Mouse (Mus musculus): ENCODE measurements around the gene Mtnr1b. TPM values are rescaled to one million over a fixed set of nuclear protein-coding genes. Genes with fewer than 3 reads are reported as not detected.

Gene Mtnr1b
- polyA plus RNA-seq, 1 experiment from 2014 or later: not detected

DNA sequence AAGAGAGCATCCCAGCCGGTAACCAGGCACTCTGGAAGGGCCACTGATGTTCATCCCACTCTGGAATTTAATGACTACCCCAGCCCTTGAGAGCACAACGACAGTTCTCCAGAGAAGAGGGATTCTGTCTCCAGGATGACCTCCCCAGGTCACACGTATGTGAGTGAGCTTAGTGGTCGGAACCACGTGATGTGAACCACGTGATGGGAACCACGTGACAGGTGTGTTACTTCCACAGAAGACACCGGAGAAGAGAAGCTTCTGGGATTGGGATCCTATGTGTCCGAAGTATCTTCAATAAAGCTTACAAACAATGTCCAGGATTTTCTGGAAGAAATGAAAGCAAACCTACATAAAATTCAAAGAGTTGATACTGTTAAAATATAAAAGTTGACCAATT, 82.3 kb downstream of the Mtnr1b start:
- H3K4me3 ChIP-seq: no peak overlapping the region
- no peak for ATAC-seq
- H3K27me3 ChIP-seq (replicated peaks): no peaks in the 10 kb centered on the region
- no peaks in the 10 kb centered on the region for H3K4me1 ChIP-seq
- no peak overlapping the region for H3K4me2 ChIP-seq
- no peaks in the 10 kb centered on the region for H3K36me3 ChIP-seq
- H3K27ac ChIP-seq: no peak overlapping the region
- no peak overlapping the region for H3K9ac ChIP-seq
- H3K9me3 ChIP-seq (replicated peaks): no peaks in the 10 kb centered on the region
- WGBS (ENCODE audit: insufficient replicate concordance): 64% methylated on average over 9 of the region's 9 CpGs

DNA sequence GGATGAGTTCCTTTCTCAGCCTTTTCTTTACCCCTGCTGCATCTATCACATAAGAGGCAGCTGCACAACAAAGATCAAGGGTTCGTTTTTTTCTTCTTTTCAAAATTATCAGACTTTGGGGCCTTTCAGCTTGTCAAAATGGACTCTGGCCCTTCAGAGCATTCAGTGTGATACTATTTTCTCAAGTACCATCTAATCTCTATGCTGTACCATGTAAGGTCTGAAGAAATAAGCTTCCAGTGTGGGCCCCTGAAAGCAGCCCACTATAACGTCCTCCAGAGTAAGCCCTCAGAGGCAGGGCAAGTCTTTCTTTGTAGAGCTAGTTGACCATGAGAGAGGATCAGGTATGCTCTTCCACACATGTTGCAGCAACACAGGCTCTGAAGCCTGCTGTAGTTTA, 87.7 kb downstream of the Mtnr1b start:
- H3K9me3 ChIP-seq (replicated peaks): no peaks in the 10 kb centered on the region
- H3K4me2 ChIP-seq: no peak overlapping the region
- no peak overlapping the region for H3K9ac ChIP-seq
- no peak overlapping the region for H3K4me3 ChIP-seq
- no peak for ATAC-seq
- H3K27ac ChIP-seq: no peak overlapping the region
- H3K27me3 ChIP-seq (replicated peaks): no peaks in the 10 kb centered on the region
- H3K4me1 ChIP-seq: no peaks in the 10 kb centered on the region
- 53% methylated on average over 2 of the region's 2 CpGs for WGBS (ENCODE audit: insufficient replicate concordance)
- H3K36me3 ChIP-seq: no peaks in the 10 kb centered on the region

GRCm38 (mm10) chr9:15786192-15786591, 88.2 kb downstream of the Mtnr1b start:
- Histone ChIP-seq H3K36me3 (no peaks in the 10 kb centered on the region), H3K27ac (no peak overlapping the region), H3K4me2 (no peak overlapping the region), H3K4me3 (no peak overlapping the region), H3K9ac (no peak overlapping the region), H3K9me3 (replicated peaks) (no peaks in the 10 kb centered on the region), H3K4me1 (no peaks in the 10 kb centered on the region), H3K27me3 (replicated peaks) (no peaks in the 10 kb centered on the region)
- WGBS (ENCODE audit: insufficient replicate concordance): 57% methylated on average over 3 of the region's 3 CpGs
- no peak for ATAC-seq

- 60% methylated on average over 4 of the region's 4 CpGs for WGBS (ENCODE audit: insufficient replicate concordance)
- H3K4me1 ChIP-seq: no peaks in the 10 kb centered on the region
- no peak overlapping the region for H3K4me2 ChIP-seq
- H3K27me3 ChIP-seq (replicated peaks): no peaks in the 10 kb centered on the region
- H3K4me3 ChIP-seq: no peak overlapping the region
- ATAC-seq: no peak
- H3K27ac ChIP-seq: no peak overlapping the region
- no peaks in the 10 kb centered on the region for H3K36me3 ChIP-seq
- no peaks in the 10 kb centered on the region for H3K9me3 ChIP-seq (replicated peaks)
- H3K9ac ChIP-seq: no peak overlapping the region
Observed at GRCm38 (mm10) chr9:15781936-15782335, 92.4 kb downstream of the Mtnr1b start.

- Histone ChIP-seq H3K36me3 (no peaks in the 10 kb centered on the region), H3K27me3 (replicated peaks) (no peaks in the 10 kb centered on the region), H3K27ac (no peak overlapping the region), H3K4me1 (no peaks in the 10 kb centered on the region), H3K9ac (no peak overlapping the region), H3K4me3 (no peak overlapping the region), H3K9me3 (replicated peaks) (no peaks in the 10 kb centered on the region), H3K4me2 (no peak overlapping the region)
- 68% methylated on average over 1 of the region's 1 CpGs for WGBS (ENCODE audit: insufficient replicate concordance)
- no peak for ATAC-seq
Observed at GRCm38 (mm10) chr9:15774911-15775310, 99.4 kb downstream of the Mtnr1b start.

Other genes starting within 250 kb of the Mtnr1b start
- gene Deup1, start 246.6 kb downstream of the Mtnr1b start, polyA plus RNA-seq (2016; fragmentation: Nextera tagmentation; extraction: Ambion mirVana): not detected in 2 replicates
- 2.8 and 2.9 TPM in 2 replicates for gene Slc36a4, start 164.8 kb downstream of the Mtnr1b start, polyA plus RNA-seq (2016; fragmentation: Nextera tagmentation; extraction: Ambion mirVana)

Measured in liver, embryonic 12.5 days (tissue).